Mouse (Mus musculus): Measurements from ENCODE around the gene Sema3e.

Gene Sema3e

GRCm38 (mm10) chr5:14025205-14026124 is at the start of gene Sema3e:
TSS of gene Sema3e (plus strand) at chr5:14025276.
- peak; percentile 42 to 59 for DNase-seq

GRCm38 (mm10) chr5:13977576-13977975 is 47.5 kb upstream of the Sema3e start:
- no peak for DNase-seq

GRCm38 (mm10) chr5:13979156-13979555 is 45.9 kb upstream of the Sema3e start:
- no peak for DNase-seq

GRCm38 (mm10) chr5:13982417-13983054 is 42.5 kb upstream of the Sema3e start:
- no peak for DNase-seq

GRCm38 (mm10) chr5:13983608-13984007 is 41.5 kb upstream of the Sema3e start:
- DNase-seq: no peak

GRCm38 (mm10) chr5:13985669-13986068 is 39.4 kb upstream of the Sema3e start:
- DNase-seq: no peak

- DNase-seq: no peak
Measured at GRCm38 (mm10) chr5:13987123-13987522, 38.0 kb upstream of the Sema3e start.

- no peak for DNase-seq
Measured at GRCm38 (mm10) chr5:13988023-13988422, 37.1 kb upstream of the Sema3e start.

- DNase-seq: peak; percentile 41 to 45
Measured at GRCm38 (mm10) chr5:13992734-13993396, 32.2 kb upstream of the Sema3e start.

GRCm38 (mm10) chr5:14028341-14028740 is 3.3 kb downstream of the Sema3e start:
- no peak for DNase-seq

- no peak for DNase-seq
Measured at GRCm38 (mm10) chr5:14030796-14031195, 5.7 kb downstream of the Sema3e start.

GRCm38 (mm10) chr5:14032056-14032455 is 7.0 kb downstream of the Sema3e start:
- DNase-seq: no peak

- no peak for DNase-seq
Measured at GRCm38 (mm10) chr5:14033302-14033701, 8.2 kb downstream of the Sema3e start.

GRCm38 (mm10) chr5:14038813-14039496 is 13.9 kb downstream of the Sema3e start:
- DNase-seq: peak; percentile 9 to 27

GRCm38 (mm10) chr5:14040208-14040607 is 15.1 kb downstream of the Sema3e start:
- no peak for DNase-seq

- no peak for DNase-seq
Measured at GRCm38 (mm10) chr5:14043116-14043515, 18.0 kb downstream of the Sema3e start.

GRCm38 (mm10) chr5:14043983-14044382 is 18.9 kb downstream of the Sema3e start:
- no peak for DNase-seq

- peak in 1 of 2 experiments; percentile 13 for DNase-seq
Measured at GRCm38 (mm10) chr5:14048660-14049059, 23.6 kb downstream of the Sema3e start.

- DNase-seq: no peak
Measured at GRCm38 (mm10) chr5:14054472-14054871, 29.4 kb downstream of the Sema3e start.

GRCm38 (mm10) chr5:14059895-14060553 is 34.9 kb downstream of the Sema3e start:
- no peak for DNase-seq

- no peak for DNase-seq
Measured at GRCm38 (mm10) chr5:14062918-14063481, 37.9 kb downstream of the Sema3e start.

- peak; percentile 55 to 70 for DNase-seq
Measured at GRCm38 (mm10) chr5:14073152-14073551, 48.1 kb downstream of the Sema3e start.

All from kidney, postnatal 4 days (tissue).